Comparison of ENCODE assay signal across 10 mouse cellular contexts in the genomic region with DNA sequence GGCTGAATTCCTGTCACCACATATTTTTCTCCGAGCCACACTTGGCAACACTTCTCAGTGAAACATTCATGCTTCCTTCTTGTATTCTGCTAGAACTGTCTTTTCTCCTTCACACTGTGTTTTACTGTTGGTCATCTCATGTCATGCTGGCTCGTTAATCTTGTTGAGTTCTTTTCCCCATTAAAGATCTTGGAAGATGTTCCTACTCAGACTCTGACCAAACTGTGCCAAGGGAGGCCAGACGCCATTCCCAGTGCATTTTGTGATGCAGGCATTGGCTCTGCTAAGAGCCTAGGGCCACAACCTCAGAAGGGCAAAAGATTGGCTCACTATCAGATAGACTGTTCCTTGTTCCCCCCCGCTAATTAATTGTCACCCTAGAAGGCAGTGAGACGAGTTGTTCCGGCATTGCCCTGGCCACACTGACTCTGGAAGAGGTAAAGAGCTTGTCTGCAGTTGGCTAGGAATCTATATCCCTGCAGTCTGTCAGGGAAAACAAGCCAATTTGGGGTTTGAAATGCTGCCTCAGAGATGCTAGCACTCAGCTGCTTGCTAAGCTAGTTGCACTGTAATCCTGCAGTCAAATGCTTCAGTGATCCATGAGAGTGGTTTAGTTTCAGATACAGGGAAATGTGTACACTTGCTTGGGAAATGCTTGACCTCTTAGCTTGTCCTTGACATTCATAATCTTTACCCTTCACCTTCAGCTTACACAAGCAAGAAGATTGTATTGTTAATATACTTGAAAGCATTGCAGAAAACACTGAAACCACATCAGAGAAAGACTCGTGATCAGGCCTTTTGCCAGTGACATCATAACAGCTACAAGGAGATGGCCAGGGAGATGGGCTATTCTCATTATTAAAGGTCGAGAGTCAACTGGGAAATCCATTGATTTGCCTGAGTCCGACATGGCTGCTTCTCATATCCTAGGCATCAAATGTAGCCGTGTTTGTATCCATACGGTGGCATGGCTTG.
A peak's percentile ranks its signal among the peaks of the same experiment; 100 is the strongest.
DNase-seq lines count a peak whose midpoint lies in the region; ATAC-seq and TF ChIP-seq lines count a peak whose summit lies in the region.
"Had no signal": no experiment of that assay in that cellular context is flagged by ENCODE, and none has a peak within 500 bp of the region (broad histone marks: within the 10 kb centered on the region; RNA-seq: fewer than 3 reads in every experiment).

No protein-coding gene starts in this region.

- H3K27ac ChIP-seq in forebrain, embryonic 15.5 days (replicated peaks): peak overlapping the region; percentile 42
- H3K27ac ChIP-seq in forebrain, embryonic 10.5 days: no peak overlapping the region
- H3K27ac ChIP-seq in kidney, postnatal 0 days: peak overlapping the region; percentile 8; the same call in 1 of the 2 replicates
- peak overlapping the region; percentile 66 for H3K27ac ChIP-seq in hindbrain, embryonic 16.5 days (ENCODE audit: low read depth, low read length)

- peaks cover 43% of the 10 kb centered on the region for H3K4me1 ChIP-seq in forebrain, embryonic 15.5 days
- H3K4me1 ChIP-seq in forebrain, embryonic 10.5 days: peaks cover 10% of the 10 kb centered on the region
- peaks cover 30% of the 10 kb centered on the region for H3K4me1 ChIP-seq in kidney, postnatal 0 days (replicated peaks; ENCODE audit: insufficient read depth, low read length)
- H3K4me1 ChIP-seq in hindbrain, embryonic 16.5 days (ENCODE audit: control insufficient read depth, insufficient read depth, low read depth, low read length): peaks cover 14% of the 10 kb centered on the region; the same call in 1 of the 2 replicates

- H3K9ac ChIP-seq in forebrain, embryonic 15.5 days (replicated peaks): no peak overlapping the region
- H3K9ac ChIP-seq in kidney, postnatal 0 days (ENCODE audit: low read depth, low read length): no peak overlapping the region
- H3K9ac ChIP-seq in hindbrain, embryonic 16.5 days (ENCODE audit: low read depth, low read length): no peak overlapping the region
- H3K9ac ChIP-seq: lung, embryonic 14.5 days had no signal

- 0 out of 2 replicates have a peak, but pooled peaks have one; percentile 41 for ATAC-seq in forebrain, embryonic 15.5 days (replicated peaks)
- no peak for ATAC-seq in kidney, postnatal 0 days (replicated peaks; ENCODE audit: low FRiP score, low read depth)
- peak; percentile 74 for ATAC-seq in cerebellum, adult (ENCODE audit: insufficient number of reproducible peaks, low FRiP score, low TSS enrichment)
- ATAC-seq in hindbrain, embryonic 16.5 days: peak; percentile 57

- 63% methylated on average over 11 of the region's 11 CpGs for WGBS in forebrain, embryonic 15.5 days
- 83% methylated on average over 11 of the region's 11 CpGs for WGBS in forebrain, embryonic 10.5 days
- WGBS in kidney, postnatal 0 days: 57% methylated on average over 11 of the region's 11 CpGs
- 72% methylated on average over 11 of the region's 11 CpGs for WGBS in hindbrain, embryonic 16.5 days

- H3K36me3 ChIP-seq in forebrain, embryonic 15.5 days: no peaks in the 10 kb centered on the region
- H3K36me3 ChIP-seq in forebrain, embryonic 10.5 days (replicated peaks): no peaks in the 10 kb centered on the region
- H3K36me3 ChIP-seq in kidney, postnatal 0 days (ENCODE audit: insufficient read depth, low read length): no peaks in the 10 kb centered on the region
- no peaks in the 10 kb centered on the region for H3K36me3 ChIP-seq in hindbrain, embryonic 16.5 days (ENCODE audit: control insufficient read depth, insufficient read depth, low read length)

- no peak overlapping the region for H3K4me3 ChIP-seq in forebrain, embryonic 15.5 days
- no peak overlapping the region for H3K4me3 ChIP-seq in forebrain, embryonic 10.5 days
- no peak overlapping the region for H3K4me3 ChIP-seq in kidney, postnatal 0 days (replicated peaks; ENCODE audit: low read depth, low read length)
- no peak overlapping the region for H3K4me3 ChIP-seq in hindbrain, embryonic 16.5 days (ENCODE audit: low read length)

- H3K9me3 ChIP-seq in forebrain, embryonic 15.5 days: no peaks in the 10 kb centered on the region
- H3K9me3 ChIP-seq in forebrain, embryonic 10.5 days: no peaks in the 10 kb centered on the region
- H3K9me3 ChIP-seq in kidney, postnatal 0 days (replicated peaks; ENCODE audit: low read length): no peaks in the 10 kb centered on the region
- no peaks in the 10 kb centered on the region for H3K9me3 ChIP-seq in hindbrain, embryonic 16.5 days (ENCODE audit: control insufficient read depth, low read length)

- no peaks in the 10 kb centered on the region for H3K27me3 ChIP-seq in forebrain, embryonic 15.5 days
- no peaks in the 10 kb centered on the region for H3K27me3 ChIP-seq in forebrain, embryonic 10.5 days (ENCODE audit: poor library complexity, severe bottlenecking)
- no peaks in the 10 kb centered on the region for H3K27me3 ChIP-seq in kidney, postnatal 0 days (ENCODE audit: insufficient read depth, low read length)
- no peaks in the 10 kb centered on the region for H3K27me3 ChIP-seq in hindbrain, embryonic 16.5 days (replicated peaks; ENCODE audit: control insufficient read depth, insufficient read depth, low read length)

- TF ChIP-seq CTCF in kidney, postnatal 0 days (IDR thresholded peaks at IDR 0.05; ENCODE audit: low read depth): no peak

- DNase-seq in forebrain, embryonic 10.5 days (ENCODE audit: extremely low spot score, low spot score): no peak
- peak; percentile 51 for DNase-seq in kidney, postnatal 0 days (ENCODE audit: low spot score)
- no peak for DNase-seq in kidney, adult 11 months
- DNase-seq in ovary, postnatal 10 days (ENCODE audit: low spot score): no peak
- no peak for DNase-seq in urinary bladder, postnatal 10 days (ENCODE audit: low spot score)
- DNase-seq: gastrocnemius, postnatal 10 days; lung, embryonic 14.5 days had no signal

- H3K4me2 ChIP-seq in forebrain, embryonic 15.5 days (replicated peaks): no peak overlapping the region
- no peak overlapping the region for H3K4me2 ChIP-seq in kidney, postnatal 0 days (ENCODE audit: low read length)
- no peak overlapping the region for H3K4me2 ChIP-seq in hindbrain, embryonic 16.5 days (ENCODE audit: low read length)
- H3K4me2 ChIP-seq: lung, embryonic 14.5 days had no signal
